Mouse (Mus musculus): Measurements from ENCODE around the gene Smarcc2. TPM values are rescaled to one million over a fixed set of nuclear protein-coding genes. Genes with fewer than 3 reads are reported as not detected.

Smarcc2 gene
- total and polyA plus RNA-seq, 3 experiments, result 49.1 to 77.6 (median 75.5) TPM

DNA sequence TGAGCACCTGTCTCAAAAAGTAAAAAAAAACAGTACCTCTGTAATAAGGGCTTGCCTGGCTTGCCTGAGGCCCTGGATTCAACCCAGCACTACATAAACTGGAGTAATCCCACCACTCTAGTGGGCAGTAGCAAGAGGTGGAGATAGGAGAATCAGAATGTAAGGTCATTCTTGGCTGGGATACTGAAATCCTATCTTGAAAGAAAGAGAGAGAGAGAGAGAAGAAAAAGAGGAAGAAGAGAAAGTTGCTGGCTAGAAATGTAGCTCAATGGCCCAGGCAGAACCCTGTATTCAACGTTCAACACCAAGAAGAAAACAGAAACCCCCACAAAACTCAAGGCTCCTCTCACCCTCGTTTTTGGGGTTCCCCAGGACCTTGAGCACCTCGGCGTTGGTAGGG, 36.9 kb downstream of the Smarcc2 start:
- intact Hi-C loops (cut with DNase I), result loop anchor here (10.0 kb wide), 1 partner anchor 401 kb away; the partner anchor contains the start of gene Baz2a
- WGBS, result 71% methylated on average over 4 of the region's 4 CpGs
- Histone ChIP-seq H3K27me3 (ENCODE audit: control insufficient read depth, insufficient read depth, low read length) (no peaks in the 10 kb centered on the region), H3K4me3 (no peak overlapping the region), H3K36me3 (ENCODE audit: control insufficient read depth, insufficient read depth, low read length) (peaks cover 4% of the 10 kb centered on the region; the same call in 1 of the 2 replicates), H3K9ac (ENCODE audit: low read depth, low read length) (no peak overlapping the region), H3K4me1 (ENCODE audit: control insufficient read depth, insufficient read depth, low read length) (peaks cover 17% of the 10 kb centered on the region), H3K79me2 (replicated peaks; ENCODE audit: control insufficient read depth, insufficient read depth, low read length) (no peaks in the 10 kb centered on the region), H3K27ac (no peak overlapping the region; the same call in 1 of the 2 replicates)
- TF ChIP-seq CTCF (IDR thresholded peaks at IDR 0.05) (no peak), POLR2A (IDR thresholded peaks at IDR 0.05; ENCODE audit: insufficient read depth, low read depth, low read length) (no peak), EP300 (IDR thresholded peaks at IDR 0.05; ENCODE audit: insufficient read depth, low read depth, low read length) (no peak)
- no peak for DNase-seq

DNA sequence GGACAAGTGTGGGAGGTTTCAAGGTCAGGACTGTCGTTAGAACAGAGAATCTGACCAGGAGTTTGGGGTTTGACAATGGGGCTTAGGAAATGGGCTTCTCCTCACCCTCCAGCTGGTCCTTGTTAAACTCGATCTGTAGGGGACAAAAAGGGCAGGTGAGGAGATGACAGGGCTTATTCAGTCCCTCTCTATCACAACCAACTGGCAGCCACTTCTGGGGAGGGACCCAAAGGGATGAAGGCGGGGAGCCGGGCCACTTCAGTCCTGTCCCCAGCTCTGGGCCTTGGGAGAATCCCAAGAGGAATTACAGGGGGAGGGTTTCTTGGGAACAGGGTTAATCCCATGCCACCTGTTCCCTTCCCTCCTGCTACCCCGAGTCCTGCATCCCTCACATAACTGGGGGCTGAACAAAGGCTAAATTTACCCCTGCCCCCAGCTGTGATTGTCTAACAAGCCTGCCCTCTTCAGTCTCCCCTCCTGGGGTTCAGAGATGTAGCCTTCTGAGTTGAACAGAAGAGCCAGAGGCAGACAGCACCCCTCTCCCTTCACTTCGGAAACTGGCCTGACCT, 37.5 kb downstream of the Smarcc2 start:
- TF ChIP-seq EP300 (IDR thresholded peaks at IDR 0.05; ENCODE audit: insufficient read depth, low read depth, low read length), result no peak
- no peak for TF ChIP-seq CTCF (IDR thresholded peaks at IDR 0.05)
- no peak for TF ChIP-seq POLR2A (IDR thresholded peaks at IDR 0.05; ENCODE audit: insufficient read depth, low read depth, low read length)
- no peak for DNase-seq
- no peak overlapping the region for H3K27ac ChIP-seq
- no peaks in the 10 kb centered on the region; the same call in 1 of the 2 replicates for H3K36me3 ChIP-seq (ENCODE audit: control insufficient read depth, insufficient read depth, low read length)
- WGBS, result 37% methylated on average over 6 of the region's 6 CpGs
- H3K79me2 ChIP-seq (replicated peaks; ENCODE audit: control insufficient read depth, insufficient read depth, low read length), result no peaks in the 10 kb centered on the region
- H3K9ac ChIP-seq (ENCODE audit: low read depth, low read length), result no peak overlapping the region
- H3K4me3 ChIP-seq, result no peak overlapping the region
- H3K27me3 ChIP-seq (ENCODE audit: control insufficient read depth, insufficient read depth, low read length), result no peaks in the 10 kb centered on the region
- peaks cover 13% of the 10 kb centered on the region for H3K4me1 ChIP-seq (ENCODE audit: control insufficient read depth, insufficient read depth, low read length)
- intact Hi-C loops (cut with DNase I), result loop anchor here (10.0 kb wide), 1 partner anchor 402 kb away; the partner anchor contains the start of gene Baz2a

DNA sequence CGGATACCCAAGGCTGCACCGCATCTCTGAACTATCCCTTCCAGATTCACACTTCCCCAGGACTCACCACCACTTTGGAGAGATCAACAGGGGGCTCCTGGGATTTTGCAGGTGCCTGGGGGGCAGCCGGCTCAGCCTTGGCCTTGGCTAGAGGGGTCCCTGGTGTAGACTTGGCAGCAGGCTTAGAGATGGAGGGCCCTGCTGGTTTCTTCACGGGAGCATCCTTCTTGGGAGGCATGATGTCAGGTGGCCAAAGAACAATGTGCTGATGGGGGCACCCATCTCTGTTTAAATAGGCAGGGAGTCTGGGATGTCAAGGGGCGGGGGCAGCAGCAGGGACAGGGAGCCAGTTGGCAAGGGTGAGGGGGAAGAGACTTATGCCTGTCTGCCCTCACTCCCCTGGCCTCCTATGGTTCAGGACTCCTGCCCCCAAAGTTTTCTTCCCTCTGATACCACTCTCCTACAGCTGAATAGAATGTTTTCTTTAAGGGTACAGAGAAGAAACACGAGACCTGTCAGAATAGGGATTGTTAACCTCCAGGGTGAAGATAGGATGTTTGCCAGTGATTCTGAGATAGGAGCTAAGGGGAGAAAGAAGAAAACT, 38.2 kb downstream of the Smarcc2 start:
- Histone ChIP-seq H3K4me1 (ENCODE audit: control insufficient read depth, insufficient read depth, low read length) (peaks cover 9% of the 10 kb centered on the region), H3K27ac (no peak overlapping the region), H3K9ac (ENCODE audit: low read depth, low read length) (no peak overlapping the region), H3K27me3 (ENCODE audit: control insufficient read depth, insufficient read depth, low read length) (no peaks in the 10 kb centered on the region), H3K79me2 (replicated peaks; ENCODE audit: control insufficient read depth, insufficient read depth, low read length) (no peaks in the 10 kb centered on the region), H3K4me3 (no peak overlapping the region), H3K36me3 (ENCODE audit: control insufficient read depth, insufficient read depth, low read length) (no peaks in the 10 kb centered on the region)
- intact Hi-C loops (cut with DNase I), result loop anchor here (10.0 kb wide), 1 partner anchor 402 kb away; the partner anchor contains the start of gene Baz2a
- WGBS, result 51% methylated on average over 6 of the region's 6 CpGs
- DNase-seq, result no peak
- TF ChIP-seq CTCF (IDR thresholded peaks at IDR 0.05) (no peak), POLR2A (IDR thresholded peaks at IDR 0.05; ENCODE audit: insufficient read depth, low read depth, low read length) (no peak), EP300 (IDR thresholded peaks at IDR 0.05; ENCODE audit: insufficient read depth, low read depth, low read length) (no peak)

DNA sequence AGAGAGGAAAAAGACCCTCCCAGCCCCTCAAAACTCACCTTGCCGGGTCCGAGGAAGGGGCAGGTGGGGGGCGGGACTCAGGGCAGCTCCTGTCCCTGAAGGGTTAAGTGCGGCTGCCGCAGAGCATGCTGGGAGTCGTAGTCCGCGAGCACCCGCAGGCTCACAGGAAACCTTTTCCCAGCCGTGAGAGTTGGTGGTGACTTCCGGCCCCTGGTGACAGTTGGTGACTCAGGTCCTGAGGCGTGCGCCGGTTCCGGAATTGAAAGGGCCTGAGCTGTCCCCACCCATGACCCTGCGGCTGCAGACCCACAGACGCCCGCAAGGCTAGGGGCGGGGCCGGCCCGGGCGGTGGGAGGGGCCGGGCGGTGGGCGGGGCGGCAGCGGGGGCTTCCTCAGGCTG, 39.5 kb downstream of the Smarcc2 start, which contains the start of gene Myl6b:
TSS of gene Myl6b (minus strand) at position 96 of the 400 bp plus-strand sequence.
- Histone ChIP-seq H3K27me3 (ENCODE audit: control insufficient read depth, insufficient read depth, low read length) (no peaks in the 10 kb centered on the region), H3K36me3 (ENCODE audit: control insufficient read depth, insufficient read depth, low read length) (no peaks in the 10 kb centered on the region), H3K4me1 (ENCODE audit: control insufficient read depth, insufficient read depth, low read length) (peaks cover 10% of the 10 kb centered on the region), H3K79me2 (replicated peaks; ENCODE audit: control insufficient read depth, insufficient read depth, low read length) (no peaks in the 10 kb centered on the region; the same call in 1 of the 2 replicates), H3K4me3 (peak within 1 kb of the TSS; percentile 62), H3K27ac (peak within 1 kb of the TSS; percentile 95), H3K9ac (ENCODE audit: low read depth, low read length) (peak within 1 kb of the TSS; percentile 83)
- intact Hi-C loops (cut with DNase I), result loop anchor here (2.0 to 10.0 kb wide), 2 partner anchors 48 to 404 kb away; partner anchors contain the start of genes Baz2a and Zc3h10
- WGBS, result 1% methylated on average over 27 of the region's 27 CpGs
- TF ChIP-seq CTCF (IDR thresholded peaks at IDR 0.05) (peak; percentile 40; the same call in 1 of the 2 replicates), EP300 (IDR thresholded peaks at IDR 0.05; ENCODE audit: insufficient read depth, low read depth, low read length) (peak; percentile 89), POLR2A (IDR thresholded peaks at IDR 0.05; ENCODE audit: insufficient read depth, low read depth, low read length) (peak; percentile 45)
- DNase-seq, result peak; percentile 95 to 99

DNA sequence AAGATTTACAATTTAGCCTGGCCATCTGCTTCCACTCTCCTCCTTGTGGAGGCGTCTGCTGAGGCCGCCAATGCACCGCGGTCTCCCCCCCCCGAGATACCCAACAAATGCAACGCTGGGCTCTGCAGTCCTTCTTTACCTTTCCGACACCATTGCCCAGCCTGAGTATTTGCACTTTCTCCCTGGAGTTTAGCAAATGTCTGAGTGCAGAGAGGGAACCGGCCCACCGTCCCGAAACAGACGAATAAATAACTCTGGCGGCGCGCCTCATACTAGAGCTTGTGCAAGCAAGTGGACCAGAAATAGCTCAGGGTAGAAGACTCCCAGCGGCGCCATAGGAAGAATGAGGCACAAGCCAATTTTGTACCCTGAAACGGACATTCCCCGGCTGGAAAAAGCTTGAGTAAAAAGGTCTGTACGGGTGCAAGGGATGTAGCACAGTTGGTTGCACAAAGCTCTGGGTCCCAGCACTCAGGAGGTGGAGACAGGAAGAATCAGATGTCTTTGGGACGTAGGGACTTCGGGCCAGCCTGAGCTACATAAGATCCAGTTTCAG, 40.1 kb downstream of the Smarcc2 start:
- H3K4me1 ChIP-seq (ENCODE audit: control insufficient read depth, insufficient read depth, low read length), result peaks cover 10% of the 10 kb centered on the region
- DNase-seq, result peak; percentile 80 to 81
- H3K36me3 ChIP-seq (ENCODE audit: control insufficient read depth, insufficient read depth, low read length), result no peaks in the 10 kb centered on the region
- WGBS, result 1% methylated on average over 21 of the region's 21 CpGs
- intact Hi-C loops (cut with DNase I), result loop anchor here (2.0 to 10.0 kb wide), 2 partner anchors 48 to 404 kb away; partner anchors contain the start of genes Baz2a and Zc3h10
- H3K27ac ChIP-seq, result peak overlapping the region; percentile 95
- H3K79me2 ChIP-seq (replicated peaks; ENCODE audit: control insufficient read depth, insufficient read depth, low read length), result no peaks in the 10 kb centered on the region; the same call in 1 of the 2 replicates
- H3K9ac ChIP-seq (ENCODE audit: low read depth, low read length), result peak overlapping the region; percentile 83
- TF ChIP-seq CTCF (IDR thresholded peaks at IDR 0.05), result no peak
- no peak for TF ChIP-seq POLR2A (IDR thresholded peaks at IDR 0.05; ENCODE audit: insufficient read depth, low read depth, low read length)
- TF ChIP-seq EP300 (IDR thresholded peaks at IDR 0.05; ENCODE audit: insufficient read depth, low read depth, low read length), result 0 out of 2 replicates have a peak, but pooled peaks have one; percentile 30
- peak overlapping the region; percentile 62 for H3K4me3 ChIP-seq
- no peaks in the 10 kb centered on the region for H3K27me3 ChIP-seq (ENCODE audit: control insufficient read depth, insufficient read depth, low read length)
